Mouse (Mus musculus) erythroblast, embryonic 14.5 days (primary cell): ENCODE data around the gene Nppa.

ENCODE experiments used
- GATA1 ChIP-seq: IDR thresholded peaks from 2 replicates; pipeline ENCODE4 v1.6.1; 2012; ENCODE audit warnings: low read length, inconsistent platforms, mixed read lengths
- TAL1 ChIP-seq: IDR thresholded peaks from 3 replicates; pipeline ENCODE4 v1.6.1; 2012; ENCODE audit warnings: low read length, inconsistent platforms, mixed read lengths

- TF ChIP-seq GATA1: no peak
- TF ChIP-seq TAL1: no peak
These were observed 5.2 kb upstream of the Nppa start for GRCm38 (mm10) chr4:147995311-147995710.
